Mouse (Mus musculus): Measurements from ENCODE around the gene Ikzf1. TPM values are rescaled to one million over a fixed set of nuclear protein-coding genes. Genes with fewer than 3 reads are reported as not detected.

The Ikzf1 gene
- polyA plus RNA-seq, 1 experiment from 2014 or later: 2.6 TPM

DNA sequence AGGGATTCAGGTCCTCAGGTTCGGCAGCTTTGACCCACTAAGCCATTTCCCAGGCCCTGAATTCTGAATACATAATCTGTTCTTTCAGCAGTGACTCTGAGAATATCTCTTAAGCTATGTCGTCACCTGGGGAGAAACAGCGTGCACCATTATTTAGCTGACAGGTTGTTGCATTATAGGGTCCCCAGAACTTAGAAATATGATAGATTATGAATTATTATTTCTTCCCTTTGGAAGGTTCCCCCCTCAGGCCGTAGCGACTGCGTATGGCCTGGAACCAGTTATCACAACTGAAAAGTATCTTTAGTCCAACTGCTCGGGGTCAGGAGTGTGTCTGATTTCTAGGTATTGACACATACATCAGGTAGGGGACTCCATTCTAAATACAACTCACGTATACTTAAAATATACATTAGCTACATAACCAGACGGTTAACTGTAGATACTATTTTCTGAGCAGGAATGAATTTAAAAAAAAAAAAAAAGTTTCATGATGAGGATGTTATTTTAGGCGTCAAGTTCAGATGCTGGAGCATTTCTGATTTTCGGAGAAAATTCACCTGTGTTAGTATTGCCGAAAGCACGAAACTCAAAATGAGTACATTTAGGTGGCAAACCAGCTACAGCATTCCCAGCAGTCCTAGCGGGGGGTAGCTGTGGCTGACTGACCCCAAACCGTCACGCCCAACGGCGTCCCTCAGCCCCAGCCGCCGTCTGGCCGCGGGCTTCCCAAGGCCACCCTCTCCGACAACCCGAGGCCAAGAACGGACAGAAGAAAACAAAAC is 123.4 kb downstream of the Ikzf1 start:
- H3K27ac ChIP-seq: peak overlapping the region; percentile 93; the same call in 1 of the 2 replicates
- DNase-seq (ENCODE audit: low spot score): no peak
- H3K4me3 ChIP-seq (replicated peaks; ENCODE audit: low read length): peak overlapping the region; percentile 61
- H3K27me3 ChIP-seq (ENCODE audit: control insufficient read depth, insufficient read depth, low read length): no peaks in the 10 kb centered on the region
- H3K36me3 ChIP-seq (replicated peaks; ENCODE audit: control insufficient read depth, insufficient read depth): no peaks in the 10 kb centered on the region
- H3K4me2 ChIP-seq (replicated peaks): peak overlapping the region; percentile 88
- ATAC-seq (ENCODE audit: low FRiP score): no peak
- peaks cover 3% of the 10 kb centered on the region; the same call in 1 of the 2 replicates for H3K4me1 ChIP-seq (replicated peaks; ENCODE audit: control insufficient read depth, insufficient read depth, low read length)
- H3K9ac ChIP-seq: peak overlapping the region; percentile 88
- no peaks in the 10 kb centered on the region for H3K9me3 ChIP-seq (ENCODE audit: control insufficient read depth, low read length)
- 11% methylated on average over 25 of the region's 25 CpGs for WGBS

DNA sequence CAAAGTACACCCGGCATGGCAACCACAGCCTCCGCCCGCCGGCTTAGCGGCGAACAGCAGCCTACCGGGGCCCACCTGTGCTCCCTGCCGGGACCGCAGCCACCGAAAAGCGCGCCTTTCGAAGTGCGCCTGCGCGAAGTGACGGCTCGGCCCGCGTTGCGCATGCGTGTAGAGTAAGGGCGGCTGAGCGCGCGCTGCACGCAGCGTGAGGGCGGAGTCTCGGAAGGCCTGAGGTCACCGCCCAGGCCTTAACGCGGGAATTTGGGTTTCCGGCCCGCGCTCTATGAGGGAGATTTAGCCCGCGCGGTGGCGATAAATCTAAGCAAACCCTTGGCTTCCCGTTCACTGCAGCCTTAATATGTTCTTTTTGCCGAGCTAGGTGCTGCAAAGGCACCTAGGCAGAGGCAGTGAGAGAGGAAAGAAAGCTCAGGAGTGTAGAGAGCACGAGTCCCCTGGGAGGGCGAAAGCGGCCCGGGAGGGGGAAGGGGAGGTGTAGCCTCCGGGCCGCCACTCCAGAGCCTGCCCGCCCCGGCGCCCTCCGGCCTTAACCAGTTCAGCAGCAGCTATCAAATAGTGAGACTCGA is 124.1 kb downstream of the Ikzf1 start, which contains the start of gene Fignl1:
Fignl1 (minus strand) TSS at position 143 of the 584 bp plus-strand sequence.
- peak within 1 kb of the TSS; percentile 88 for H3K9ac ChIP-seq
- no peaks in the 10 kb centered on the region for H3K36me3 ChIP-seq (replicated peaks; ENCODE audit: control insufficient read depth, insufficient read depth)
- WGBS: under 1% methylated on average over 53 of the region's 53 CpGs
- DNase-seq (ENCODE audit: low spot score) (peak; percentile 99), ATAC-seq (ENCODE audit: low FRiP score) (peak; percentile 97)
- peak within 1 kb of the TSS; percentile 61 for H3K4me3 ChIP-seq (replicated peaks; ENCODE audit: low read length)
- H3K4me2 ChIP-seq (replicated peaks): peak within 1 kb of the TSS; percentile 88
- no peaks in the 10 kb centered on the region for H3K9me3 ChIP-seq (ENCODE audit: control insufficient read depth, low read length)
- no peaks in the 10 kb centered on the region for H3K27me3 ChIP-seq (ENCODE audit: control insufficient read depth, insufficient read depth, low read length)
- peak within 1 kb of the TSS; percentile 93 for H3K27ac ChIP-seq
- peaks cover 3% of the 10 kb centered on the region; the same call in 1 of the 2 replicates for H3K4me1 ChIP-seq (replicated peaks; ENCODE audit: control insufficient read depth, insufficient read depth, low read length)

DNA sequence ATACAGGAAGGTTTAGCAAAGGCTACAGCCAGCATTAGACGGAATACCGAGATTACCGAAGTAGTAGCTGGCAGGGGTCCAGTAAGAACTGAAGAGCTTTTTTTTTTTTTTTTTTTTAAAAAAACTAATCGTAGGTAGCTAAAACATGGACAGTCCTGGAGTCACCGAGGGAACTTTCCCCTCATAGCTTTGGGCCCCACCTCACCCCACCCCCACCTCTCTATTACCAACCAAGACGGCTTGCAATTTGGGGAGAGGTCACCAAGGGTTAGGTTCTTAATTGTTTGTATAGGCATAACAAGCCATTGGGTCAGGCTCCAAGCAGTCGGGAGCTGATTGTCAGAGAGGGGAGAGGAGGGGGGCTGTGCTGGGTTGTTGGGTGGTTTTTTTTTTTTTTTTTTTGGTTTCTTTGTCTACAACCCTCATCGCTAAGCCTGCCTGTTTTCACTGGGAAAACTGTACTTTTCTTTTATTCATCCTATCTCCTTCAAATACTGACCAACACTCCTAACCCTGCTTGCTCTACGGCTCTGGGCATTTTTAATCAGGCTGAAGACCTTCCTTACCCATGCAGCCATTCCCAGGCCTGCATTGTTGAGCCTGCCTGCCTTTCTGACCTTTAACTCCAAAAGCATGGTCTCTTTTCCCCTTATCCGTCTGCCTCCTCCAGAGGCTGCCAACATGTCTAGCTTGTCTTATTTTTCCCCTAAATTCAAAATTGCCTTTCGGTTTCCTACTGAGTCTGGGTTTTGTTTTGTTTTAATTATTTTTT is 124.8 kb downstream of the Ikzf1 start:
- WGBS: under 1% methylated on average over 11 of the region's 11 CpGs
- Histone ChIP-seq H3K9me3 (ENCODE audit: control insufficient read depth, low read length) (no peaks in the 10 kb centered on the region), H3K4me2 (replicated peaks) (peak overlapping the region; percentile 88), H3K4me1 (replicated peaks; ENCODE audit: control insufficient read depth, insufficient read depth, low read length) (peaks cover 3% of the 10 kb centered on the region; the same call in 1 of the 2 replicates), H3K36me3 (replicated peaks; ENCODE audit: control insufficient read depth, insufficient read depth) (no peaks in the 10 kb centered on the region), H3K27me3 (ENCODE audit: control insufficient read depth, insufficient read depth, low read length) (no peaks in the 10 kb centered on the region), H3K27ac (peak overlapping the region; percentile 93), H3K4me3 (replicated peaks; ENCODE audit: low read length) (peak overlapping the region; percentile 61), H3K9ac (peak overlapping the region; percentile 88)
- ATAC-seq (ENCODE audit: low FRiP score): peak; percentile 14; the same call in 1 of the 2 replicates
- DNase-seq (ENCODE audit: low spot score): no peak

DNA sequence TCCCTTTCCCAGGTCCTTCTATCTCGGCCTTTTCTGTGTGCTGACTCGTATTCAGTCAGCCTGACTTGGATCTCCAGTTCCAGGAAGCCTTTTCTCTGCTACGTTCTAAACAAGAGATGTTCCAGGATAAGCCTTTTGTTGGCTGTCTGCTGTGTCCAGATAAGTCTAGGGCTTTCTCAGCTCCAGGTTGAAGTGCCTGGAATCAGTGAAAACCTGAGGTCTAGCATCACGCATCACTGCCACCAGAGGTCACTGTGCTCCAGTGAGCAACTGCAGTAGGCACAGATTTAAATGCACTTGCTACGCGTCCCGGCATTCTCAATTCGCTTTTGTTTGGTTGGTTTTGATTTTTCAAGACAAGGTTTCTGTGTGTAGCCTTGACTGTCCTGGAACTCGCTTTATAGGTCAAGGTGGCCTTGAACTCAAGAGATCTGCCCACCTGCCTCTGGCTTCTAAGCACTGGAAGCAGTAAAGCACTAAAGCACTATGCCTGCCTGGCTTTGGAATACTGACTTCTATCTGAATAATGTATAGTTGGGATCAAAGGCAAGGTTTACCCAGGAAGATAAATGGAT is 127.2 kb downstream of the Ikzf1 start:
- peak; percentile 34; the same call in 1 of the 2 replicates for ATAC-seq (ENCODE audit: low FRiP score)
- Histone ChIP-seq H3K36me3 (replicated peaks; ENCODE audit: control insufficient read depth, insufficient read depth) (no peaks in the 10 kb centered on the region), H3K4me1 (replicated peaks; ENCODE audit: control insufficient read depth, insufficient read depth, low read length) (peaks cover 3% of the 10 kb centered on the region; the same call in 1 of the 2 replicates), H3K9ac (peak overlapping the region; percentile 50; the same call in 1 of the 2 replicates), H3K27me3 (ENCODE audit: control insufficient read depth, insufficient read depth, low read length) (no peaks in the 10 kb centered on the region), H3K4me3 (replicated peaks; ENCODE audit: low read length) (no peak overlapping the region), H3K9me3 (ENCODE audit: control insufficient read depth, low read length) (no peaks in the 10 kb centered on the region), H3K4me2 (replicated peaks) (peak overlapping the region; percentile 40), H3K27ac (no peak overlapping the region)
- peak; percentile 91 for DNase-seq (ENCODE audit: low spot score)
- WGBS: 22% methylated on average over 9 of the region's 9 CpGs

DNA sequence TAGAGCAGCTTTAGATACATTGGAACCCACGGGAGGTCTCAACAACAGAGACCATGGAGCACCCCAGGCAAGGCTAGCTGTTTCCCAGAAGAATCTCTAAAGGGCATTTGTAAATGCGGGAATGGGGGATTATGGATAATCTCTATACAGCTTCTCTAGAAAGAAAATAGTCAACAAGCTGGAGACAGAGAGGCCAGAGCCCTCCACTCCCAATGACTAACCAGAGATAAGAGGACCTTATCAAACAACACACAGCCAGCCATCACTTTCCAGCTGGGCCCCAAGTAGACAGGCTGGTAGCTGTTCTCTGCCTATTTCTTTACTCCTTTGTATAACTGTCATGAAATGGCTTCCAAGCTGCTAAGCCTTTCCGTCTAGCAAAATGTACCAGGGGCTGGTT is 130.9 kb downstream of the Ikzf1 start:
- Histone ChIP-seq H3K4me1 (replicated peaks; ENCODE audit: control insufficient read depth, insufficient read depth, low read length) (no peaks in the 10 kb centered on the region), H3K27ac (no peak overlapping the region), H3K27me3 (ENCODE audit: control insufficient read depth, insufficient read depth, low read length) (no peaks in the 10 kb centered on the region), H3K4me3 (replicated peaks; ENCODE audit: low read length) (no peak overlapping the region), H3K36me3 (replicated peaks; ENCODE audit: control insufficient read depth, insufficient read depth) (no peaks in the 10 kb centered on the region), H3K9me3 (ENCODE audit: control insufficient read depth, low read length) (no peaks in the 10 kb centered on the region), H3K9ac (no peak overlapping the region), H3K4me2 (replicated peaks) (no peak overlapping the region)
- WGBS: 72% methylated on average over 3 of the region's 3 CpGs
- ATAC-seq (ENCODE audit: low FRiP score): no peak
- no peak for DNase-seq (ENCODE audit: low spot score)

DNA sequence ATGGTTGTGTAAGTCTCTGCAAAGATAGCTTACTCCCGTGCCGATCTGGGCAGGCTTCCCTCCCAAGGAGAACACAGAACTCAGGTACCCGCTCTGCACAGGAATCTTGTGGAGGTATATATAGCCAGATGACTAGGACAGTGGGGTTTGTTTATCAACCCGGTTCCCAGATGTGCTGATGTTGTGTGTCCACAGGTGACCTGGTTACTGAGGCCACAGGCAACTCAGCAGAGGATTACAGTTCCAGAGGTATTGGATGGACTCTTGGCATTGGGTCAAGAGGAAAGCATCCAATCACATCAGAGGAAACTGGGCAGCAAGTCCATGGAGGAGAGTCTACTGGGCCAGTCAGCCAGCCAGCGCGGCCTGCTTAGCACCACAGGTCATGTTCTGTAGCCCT is 134.0 kb downstream of the Ikzf1 start:
- Histone ChIP-seq H3K27me3 (ENCODE audit: control insufficient read depth, insufficient read depth, low read length) (no peaks in the 10 kb centered on the region), H3K9me3 (ENCODE audit: control insufficient read depth, low read length) (no peaks in the 10 kb centered on the region), H3K4me2 (replicated peaks) (no peak overlapping the region), H3K36me3 (replicated peaks; ENCODE audit: control insufficient read depth, insufficient read depth) (no peaks in the 10 kb centered on the region), H3K27ac (no peak overlapping the region), H3K4me3 (replicated peaks; ENCODE audit: low read length) (no peak overlapping the region), H3K9ac (no peak overlapping the region), H3K4me1 (replicated peaks; ENCODE audit: control insufficient read depth, insufficient read depth, low read length) (peaks cover 22% of the 10 kb centered on the region)
- 95% methylated on average over 6 of the region's 6 CpGs for WGBS
- no peak for DNase-seq (ENCODE audit: low spot score)
- ATAC-seq (ENCODE audit: low FRiP score): no peak

DNA sequence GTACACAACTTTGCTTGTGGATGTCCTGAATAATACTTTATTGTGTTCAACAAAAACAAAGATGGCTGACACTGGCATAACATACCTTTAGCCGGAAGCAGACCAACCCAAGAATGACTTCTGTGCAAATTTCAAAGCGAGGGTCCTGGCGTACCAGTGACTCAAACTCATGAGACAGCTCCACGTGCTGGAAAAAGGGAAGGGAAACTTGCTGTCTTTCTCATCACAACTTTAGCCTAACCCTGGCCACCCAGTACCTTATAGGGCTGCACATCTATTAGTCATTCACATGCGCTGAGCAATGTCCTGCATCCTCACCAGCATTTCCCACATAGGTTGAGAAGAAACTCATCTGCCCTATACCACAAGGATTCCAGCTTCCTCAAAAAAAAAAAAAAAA is 134.4 kb downstream of the Ikzf1 start:
- ATAC-seq (ENCODE audit: low FRiP score) (no peak), DNase-seq (ENCODE audit: low spot score) (no peak)
- H3K27ac ChIP-seq: no peak overlapping the region
- H3K27me3 ChIP-seq (ENCODE audit: control insufficient read depth, insufficient read depth, low read length): no peaks in the 10 kb centered on the region
- no peak overlapping the region for H3K9ac ChIP-seq
- peaks cover 26% of the 10 kb centered on the region for H3K4me1 ChIP-seq (replicated peaks; ENCODE audit: control insufficient read depth, insufficient read depth, low read length)
- no peak overlapping the region for H3K4me3 ChIP-seq (replicated peaks; ENCODE audit: low read length)
- 91% methylated on average over 5 of the region's 5 CpGs for whole genome bisulfite sequencing
- no peaks in the 10 kb centered on the region for H3K36me3 ChIP-seq (replicated peaks; ENCODE audit: control insufficient read depth, insufficient read depth)
- H3K9me3 ChIP-seq (ENCODE audit: control insufficient read depth, low read length): no peaks in the 10 kb centered on the region
- H3K4me2 ChIP-seq (replicated peaks): no peak overlapping the region

DNA sequence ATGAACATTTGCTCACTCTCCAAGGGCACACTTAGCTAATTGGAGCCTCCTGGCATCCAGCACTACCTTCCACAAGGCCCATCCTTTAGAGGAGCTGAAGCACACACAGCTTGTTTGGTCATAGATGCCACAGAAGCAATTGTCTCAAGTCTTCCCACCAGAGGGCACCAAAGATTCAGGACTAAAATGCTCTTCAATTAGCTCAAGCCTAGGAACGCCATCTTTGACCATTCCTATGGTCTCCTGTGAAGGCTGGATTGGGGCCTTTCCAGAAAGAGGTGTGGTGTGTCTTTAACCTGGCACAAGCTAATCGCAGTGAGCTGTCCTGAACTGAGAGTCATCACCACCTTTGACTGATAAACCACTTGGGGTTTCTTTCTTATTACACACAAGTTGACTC is 135.4 kb downstream of the Ikzf1 start:
- Histone ChIP-seq H3K4me1 (replicated peaks; ENCODE audit: control insufficient read depth, insufficient read depth, low read length) (peaks cover 36% of the 10 kb centered on the region), H3K9me3 (ENCODE audit: control insufficient read depth, low read length) (no peaks in the 10 kb centered on the region), H3K4me2 (replicated peaks) (no peak overlapping the region), H3K27ac (no peak overlapping the region), H3K36me3 (replicated peaks; ENCODE audit: control insufficient read depth, insufficient read depth) (no peaks in the 10 kb centered on the region), H3K4me3 (replicated peaks; ENCODE audit: low read length) (no peak overlapping the region), H3K9ac (no peak overlapping the region), H3K27me3 (ENCODE audit: control insufficient read depth, insufficient read depth, low read length) (no peaks in the 10 kb centered on the region)
- ATAC-seq (ENCODE audit: low FRiP score): peak; percentile 68
- 2% methylated on average over 2 of the region's 2 CpGs for WGBS
- peak; percentile 97 for DNase-seq (ENCODE audit: low spot score)
